Mouse (Mus musculus) bone marrow, adult 2 months (tissue): ENCODE measurements at regions not wholly inside any gene's neighbourhood (a gene's known extent, or its start where the extent isn't known, plus 50 kb on each side); places are given as distances from the start of the nearest gene placed in this dataset.

ENCODE experiments used
- H3K27ac ChIP-seq: fragments of 200-500 bp; 2 replicates; pipeline ENCODE4 v1.5.1; 2012; ENCODE audit warnings: low read depth, mild to moderate bottlenecking, control low read depth, inconsistent platforms, low read length; ENCODE audit not compliant: control insufficient read depth, poor library complexity, insufficient read depth
- H3K4me1 ChIP-seq: fragments of 200-500 bp; 2 replicates; pipeline ENCODE4 v1.6.1; 2011; ENCODE audit warnings: low read length; ENCODE audit not compliant: control insufficient read depth, insufficient read depth
- H3K4me3 ChIP-seq: fragments of 200-500 bp; replicated peaks from 2 replicates; pipeline ENCODE3; 2011; ENCODE audit warnings: mild to moderate bottlenecking, low read depth, low read length, control low read depth; ENCODE audit not compliant: control insufficient read depth
- CTCF ChIP-seq: fragments of 200-500 bp; IDR thresholded peaks from 2 replicates; pipeline ENCODE4 v1.5.1; 2011; ENCODE audit warnings: low read length, control low read depth; ENCODE audit not compliant: control insufficient read depth, insufficient read depth
- POLR2A ChIP-seq: fragments of 200-500 bp; IDR thresholded peaks from 2 replicates; pipeline ENCODE4 v1.6.1; 2011; ENCODE audit warnings: low read depth, mild to moderate bottlenecking, control low read depth, low read length, borderline replicate concordance; ENCODE audit not compliant: control insufficient read depth
- WGBS: fragments of 180-500 bp; shearing (Covaris S2); methylation state at CpG from one replicate; pipeline ENCODE4 v1.1.7; 2018; 5-methylcytosine and 5-hydroxymethylcytosine counted together

DNA sequence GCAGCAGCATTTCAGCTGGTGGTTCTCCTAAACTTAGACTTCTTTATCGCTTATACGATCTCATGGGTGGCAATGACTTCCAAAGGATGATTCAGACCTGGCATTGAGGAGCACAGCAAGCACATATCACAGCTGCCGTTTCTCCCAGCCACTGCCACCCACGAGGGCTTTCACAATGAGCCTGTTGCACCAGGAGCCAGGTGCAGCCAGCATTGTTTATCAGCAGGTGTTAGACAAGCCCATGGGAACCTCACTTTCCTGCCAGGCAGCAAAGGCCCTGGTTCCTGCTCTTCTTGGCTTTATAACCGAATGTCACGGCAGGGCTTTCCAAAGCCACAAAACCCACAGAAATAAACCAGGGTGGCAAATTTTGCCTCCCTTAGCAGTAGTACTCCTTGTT lies 175.3 kb upstream of the Rgma start:
- 70% methylated on average over 6 of the region's 6 CpGs for WGBS
- Histone ChIP-seq H3K27ac (no peak overlapping the region), H3K4me3 (no peak overlapping the region), H3K4me1 (no peaks in the 10 kb centered on the region)
- TF ChIP-seq CTCF (no peak), POLR2A (no peak)

DNA sequence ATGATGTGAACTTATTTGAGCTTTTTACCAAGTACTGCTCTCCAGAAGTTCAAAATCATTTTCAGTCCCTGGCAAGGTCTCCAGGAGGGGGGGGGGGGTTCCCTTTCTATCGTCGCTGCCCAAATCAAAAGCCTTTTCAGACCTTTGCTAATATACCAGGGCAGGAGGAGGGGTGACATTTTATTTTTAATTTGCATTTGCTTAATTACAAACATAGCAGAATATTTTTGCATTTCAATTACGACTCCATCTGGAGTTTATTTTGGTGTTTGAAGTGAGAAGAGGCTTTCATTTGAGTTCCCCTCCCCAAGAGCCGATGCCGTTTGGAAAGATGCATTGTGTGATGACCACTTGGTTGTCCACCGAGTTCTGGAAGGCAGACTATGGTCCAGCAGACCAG lies 174.0 kb upstream of the Rgma start:
- H3K4me1 ChIP-seq, result no peaks in the 10 kb centered on the region
- TF ChIP-seq POLR2A (no peak), CTCF (no peak)
- H3K27ac ChIP-seq, result no peak overlapping the region
- no peak overlapping the region for H3K4me3 ChIP-seq
- 74% methylated on average over 6 of the region's 6 CpGs for WGBS

DNA sequence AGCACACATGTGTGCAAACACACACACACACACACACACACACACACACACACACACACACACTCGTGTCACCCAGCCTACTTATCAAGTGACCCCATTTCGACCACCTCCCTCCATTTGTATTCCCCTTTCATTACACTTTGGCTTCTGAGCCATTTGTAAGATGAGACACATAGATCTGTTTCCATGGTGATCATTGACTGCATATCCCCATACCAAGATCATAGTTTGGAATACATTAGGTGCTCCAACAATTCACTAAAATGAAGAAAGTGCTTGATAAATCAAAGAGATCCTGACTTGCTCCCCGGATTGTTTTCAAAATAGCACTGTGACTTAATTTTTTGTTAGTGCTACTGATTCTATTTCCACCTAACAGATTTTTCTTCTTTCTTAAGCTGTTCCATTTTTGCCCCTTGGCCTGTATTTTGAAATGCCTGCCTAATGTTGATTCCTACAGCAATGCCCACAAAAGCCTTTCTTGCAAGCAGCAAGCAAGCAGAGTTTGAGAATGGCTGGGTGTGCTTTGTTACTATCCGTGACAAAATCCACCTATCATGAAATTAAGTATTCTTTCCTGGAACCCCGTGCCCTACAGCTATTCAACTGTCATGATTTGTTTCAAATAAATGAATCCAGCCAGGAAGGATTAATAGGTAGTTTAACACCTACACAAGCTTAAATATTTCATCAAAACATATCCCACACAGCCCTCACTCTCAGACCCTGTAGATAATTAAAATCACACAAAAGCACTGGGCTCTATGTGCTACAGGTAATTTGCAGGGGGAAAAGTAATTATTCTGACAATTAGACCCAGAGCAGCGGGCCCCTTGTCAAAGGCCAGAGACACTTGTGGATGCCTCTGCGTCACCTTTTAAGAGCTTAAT lies 168.1 kb upstream of the Rgma start:
- 71% methylated on average over 7 of the region's 7 CpGs for WGBS

GRCm38 (mm10) chr7:73208479-73208816 lies 166.9 kb upstream of the Rgma start:
- TF ChIP-seq POLR2A, result no peak
- no peak for TF ChIP-seq CTCF
- Histone ChIP-seq H3K27ac (no peak overlapping the region), H3K4me3 (no peak overlapping the region), H3K4me1 (no peaks in the 10 kb centered on the region)
- WGBS, result 69% methylated on average over 4 of the region's 4 CpGs

More for the DNA sequence above, 168.1 kb upstream of the Rgma start:
- no peak overlapping the region for H3K27ac ChIP-seq
- no peak for TF ChIP-seq CTCF
- TF ChIP-seq POLR2A, result no peak
- H3K4me3 ChIP-seq, result no peak overlapping the region
- no peaks in the 10 kb centered on the region for H3K4me1 ChIP-seq

DNA sequence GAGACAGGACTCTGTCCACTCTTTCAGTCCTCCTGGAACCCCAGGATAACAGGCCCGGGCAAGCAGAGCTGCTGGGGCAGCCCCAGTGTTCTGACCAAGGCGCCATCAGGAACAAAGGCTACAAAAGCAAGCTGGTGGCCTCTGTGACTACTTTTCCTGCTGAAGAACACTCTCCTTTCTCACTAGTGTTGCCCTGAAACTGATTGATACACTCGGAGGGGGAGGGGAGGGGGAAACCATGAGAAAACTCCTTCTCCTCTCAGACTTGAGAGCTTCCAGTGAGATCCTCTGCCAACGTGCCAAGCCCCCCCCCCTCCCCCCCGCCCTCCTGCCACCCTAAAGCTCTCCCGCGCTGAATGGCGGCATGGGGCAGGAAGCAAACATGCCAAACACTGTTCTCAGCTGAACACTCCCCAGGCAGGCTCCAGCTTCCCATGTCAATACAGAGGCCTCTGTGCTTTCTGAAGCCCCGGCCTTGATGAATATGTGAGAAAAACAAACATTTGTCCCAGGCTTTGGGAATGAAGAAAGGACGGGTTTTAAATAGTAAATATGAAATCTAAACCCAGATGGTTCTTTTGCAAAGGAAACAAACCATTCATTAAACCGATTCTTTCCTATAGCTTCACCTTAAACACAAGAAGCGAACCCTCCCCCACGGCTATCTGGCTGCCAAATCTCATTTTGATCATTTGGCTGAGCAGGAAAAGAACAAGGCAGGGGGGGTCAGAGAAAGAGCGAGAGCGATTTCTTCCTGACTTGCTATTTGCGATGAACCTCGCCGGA lies 166.3 kb upstream of the Rgma start:
- no peak overlapping the region for H3K4me3 ChIP-seq
- H3K4me1 ChIP-seq, result no peaks in the 10 kb centered on the region
- TF ChIP-seq CTCF (no peak), POLR2A (no peak)
- WGBS, result 43% methylated on average over 18 of the region's 18 CpGs
- no peak overlapping the region for H3K27ac ChIP-seq

- 82% methylated on average over 7 of the region's 7 CpGs for WGBS
- TF ChIP-seq POLR2A (no peak), CTCF (no peak)
- Histone ChIP-seq H3K27ac (no peak overlapping the region), H3K4me3 (no peak overlapping the region), H3K4me1 (no peaks in the 10 kb centered on the region)
Measured at GRCm38 (mm10) chr7:73210078-73210477, 165.2 kb upstream of the Rgma start.

DNA sequence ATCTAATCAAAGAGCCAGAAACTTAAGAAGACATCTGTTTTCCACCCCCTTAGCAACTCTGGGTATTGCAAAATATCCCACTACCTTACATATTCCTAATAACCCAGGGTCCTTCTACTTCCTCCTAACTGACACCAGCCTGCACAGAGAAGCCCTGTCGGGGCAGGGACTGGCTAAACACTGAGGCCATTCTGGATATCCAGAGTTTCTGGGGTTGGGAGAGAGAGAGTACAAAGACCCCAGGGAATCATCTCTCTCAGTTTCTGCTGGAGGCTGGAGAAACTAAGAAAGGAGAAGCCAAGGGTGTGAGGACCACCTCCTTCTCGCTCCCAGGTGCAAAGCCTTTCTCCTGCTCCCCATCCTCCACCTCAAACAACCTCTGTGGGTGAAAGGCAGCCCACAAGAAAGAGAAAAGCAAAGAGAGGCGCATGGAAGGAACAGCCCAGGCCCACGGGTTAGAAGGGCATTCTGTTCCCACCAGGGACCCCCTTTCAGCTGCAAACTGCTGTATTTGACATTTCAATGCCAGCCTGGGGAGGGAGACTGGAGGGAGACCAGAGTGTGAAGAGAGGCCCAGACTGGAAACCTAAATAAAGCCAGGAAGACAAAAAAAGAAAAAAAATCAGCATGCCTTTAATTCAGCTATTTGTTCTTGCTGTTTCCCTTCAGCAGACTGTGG lies 152.9 kb upstream of the Rgma start:
- Histone ChIP-seq H3K27ac (no peak overlapping the region), H3K4me1 (no peaks in the 10 kb centered on the region), H3K4me3 (no peak overlapping the region)
- TF ChIP-seq POLR2A, result no peak
- no peak for TF ChIP-seq CTCF
- WGBS, result 25% methylated on average over 4 of the region's 4 CpGs

DNA sequence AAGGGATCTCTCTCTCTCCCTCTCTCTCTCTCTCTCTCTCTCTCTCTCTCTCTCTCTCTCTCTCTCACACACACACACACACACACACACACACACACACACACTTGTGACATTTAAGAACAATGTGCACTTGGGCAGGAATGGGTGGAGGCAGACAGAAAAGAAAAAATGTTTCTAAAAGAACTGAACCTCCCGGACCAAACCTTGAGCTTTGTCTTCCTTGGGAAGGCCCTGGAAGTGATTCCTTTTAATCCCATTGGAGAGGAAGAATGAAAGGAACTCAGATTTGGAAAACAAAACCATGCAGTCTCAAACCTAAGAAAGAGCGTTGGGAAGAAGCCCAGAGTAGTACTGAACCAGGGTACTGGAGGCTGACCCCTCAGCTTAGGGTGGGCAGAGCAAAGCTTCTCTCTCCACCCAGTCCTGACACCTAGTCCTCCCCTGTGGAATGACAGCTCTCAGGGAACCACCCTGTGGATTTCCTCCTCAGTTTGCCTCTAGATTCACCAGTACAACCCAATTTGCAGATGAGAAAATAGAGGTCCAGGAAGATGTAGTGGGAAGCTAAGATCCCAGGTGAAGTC lies 152.3 kb upstream of the Rgma start:
- TF ChIP-seq POLR2A, result no peak
- no peak for TF ChIP-seq CTCF
- H3K4me3 ChIP-seq, result no peak overlapping the region
- WGBS, result 59% methylated on average over 2 of the region's 2 CpGs
- H3K4me1 ChIP-seq, result no peaks in the 10 kb centered on the region
- H3K27ac ChIP-seq, result no peak overlapping the region
